9 mouse cellular contexts compared by ENCODE assay signal in the genomic region with DNA sequence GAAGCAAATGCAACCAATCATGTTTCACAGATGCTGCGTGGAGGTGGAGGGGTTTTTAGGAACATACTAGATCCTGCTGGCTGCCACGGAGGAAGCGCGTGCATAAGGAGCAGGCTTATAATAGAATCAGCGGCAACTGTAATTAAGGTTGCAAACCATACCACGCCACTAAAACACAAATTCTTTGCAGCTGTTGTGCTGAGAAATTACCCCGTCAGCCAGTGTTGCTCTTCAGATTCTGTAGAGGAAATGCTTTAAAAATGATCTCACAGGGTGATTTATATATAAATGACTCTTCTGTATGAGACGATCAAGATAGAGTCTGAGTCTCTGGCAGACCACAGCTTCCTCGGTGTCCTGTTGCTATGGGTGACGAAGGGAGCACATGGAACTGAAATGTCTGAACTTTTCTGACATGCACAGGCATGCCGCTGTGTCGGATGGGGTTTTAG. TPM values are rescaled to one million over a fixed set of nuclear protein-coding genes. Genes with fewer than 3 reads are reported as not detected.
A peak's percentile ranks its signal among the peaks of the same experiment; 100 is the strongest.
DNase-seq lines count a peak whose midpoint lies in the region; ATAC-seq and TF ChIP-seq lines count a peak whose summit lies in the region.
"Had no signal": no experiment of that assay in that cellular context is flagged by ENCODE, and none has a peak within 500 bp of the region (broad histone marks: within the 10 kb centered on the region; RNA-seq: fewer than 3 reads in every experiment).

No protein-coding gene starts in this region.

- no peaks in the 10 kb centered on the region for H3K27me3 ChIP-seq in forebrain, embryonic 13.5 days
- no peaks in the 10 kb centered on the region for H3K27me3 ChIP-seq in forebrain, embryonic 10.5 days (ENCODE audit: poor library complexity, severe bottlenecking)
- no peaks in the 10 kb centered on the region for H3K27me3 ChIP-seq in midbrain, postnatal 0 days (ENCODE audit: insufficient read depth, low read length)
- no peaks in the 10 kb centered on the region for H3K27me3 ChIP-seq in midbrain, embryonic 15.5 days (replicated peaks)

- 62% methylated on average over 12 of the region's 12 CpGs for WGBS in forebrain, embryonic 13.5 days
- WGBS in forebrain, embryonic 10.5 days, result 89% methylated on average over 12 of the region's 12 CpGs
- WGBS in midbrain, postnatal 0 days, result 53% methylated on average over 12 of the region's 12 CpGs
- 64% methylated on average over 12 of the region's 12 CpGs for WGBS in midbrain, embryonic 15.5 days

- H3K4me1 ChIP-seq in forebrain, embryonic 13.5 days, result peaks cover 15% of the 10 kb centered on the region
- H3K4me1 ChIP-seq in forebrain, embryonic 10.5 days, result no peaks in the 10 kb centered on the region
- no peaks in the 10 kb centered on the region for H3K4me1 ChIP-seq in midbrain, postnatal 0 days (ENCODE audit: insufficient read depth, low read length)
- H3K4me1 ChIP-seq in midbrain, embryonic 15.5 days, result 0 out of 2 replicates have a peak, but pooled peaks cover 10% of the 10 kb centered on the region

- no peak for ATAC-seq in forebrain, embryonic 13.5 days
- no peak for ATAC-seq in midbrain, postnatal 0 days (ENCODE audit: low FRiP score)
- no peak for ATAC-seq in midbrain, embryonic 15.5 days (replicated peaks)

- H3K4me2 ChIP-seq in forebrain, embryonic 13.5 days, result no peak overlapping the region
- no peak overlapping the region for H3K4me2 ChIP-seq in midbrain, postnatal 0 days (ENCODE audit: low read depth, low read length, poor library complexity, severe bottlenecking)
- H3K4me2 ChIP-seq in midbrain, embryonic 15.5 days, result no peak overlapping the region

- no peaks in the 10 kb centered on the region for H3K9me3 ChIP-seq in forebrain, embryonic 13.5 days (replicated peaks)
- no peaks in the 10 kb centered on the region for H3K9me3 ChIP-seq in forebrain, embryonic 10.5 days
- no peaks in the 10 kb centered on the region for H3K9me3 ChIP-seq in midbrain, postnatal 0 days (ENCODE audit: low read length)
- no peaks in the 10 kb centered on the region for H3K9me3 ChIP-seq in midbrain, embryonic 15.5 days

- no peak for DNase-seq in forebrain, embryonic 10.5 days (ENCODE audit: extremely low spot score, low spot score)
- DNase-seq in midbrain, postnatal 0 days (ENCODE audit: low spot score), result peak; percentile 36
- peak; percentile 38 to 67 for DNase-seq in layer of hippocampus, adult 2 months (ENCODE audit: low spot score in 2 of 2)
- DNase-seq in right cerebral cortex, postnatal 36 days (ENCODE audit: low spot score in 2 of 2), result peak; percentile 73 to 83
- no peak for DNase-seq in liver
- no peak for DNase-seq in spleen, adult 18-20 months
- DNase-seq: cerebellum, adult 2 months had no signal

- no peak overlapping the region for H3K9ac ChIP-seq in forebrain, embryonic 13.5 days
- no peak overlapping the region for H3K9ac ChIP-seq in midbrain, postnatal 0 days (replicated peaks; ENCODE audit: low read length, poor library complexity, severe bottlenecking)
- no peak overlapping the region for H3K9ac ChIP-seq in midbrain, embryonic 15.5 days

- H3K36me3 ChIP-seq in forebrain, embryonic 13.5 days (ENCODE audit: poor library complexity, severe bottlenecking), result peaks cover 32% of the 10 kb centered on the region
- H3K36me3 ChIP-seq in forebrain, embryonic 10.5 days (replicated peaks), result peaks cover 81% of the 10 kb centered on the region
- H3K36me3 ChIP-seq in midbrain, postnatal 0 days (ENCODE audit: insufficient read depth, low read length), result no peaks in the 10 kb centered on the region; the same call in 1 of the 2 replicates
- H3K36me3 ChIP-seq in midbrain, embryonic 15.5 days (replicated peaks), result no peaks in the 10 kb centered on the region

- peak overlapping the region; percentile 7; the same call in 1 of the 2 replicates for H3K27ac ChIP-seq in forebrain, embryonic 13.5 days
- H3K27ac ChIP-seq in forebrain, embryonic 10.5 days, result no peak overlapping the region
- H3K27ac ChIP-seq in midbrain, postnatal 0 days (ENCODE audit: low read depth, low read length), result no peak overlapping the region; the same call in 1 of the 2 replicates
- no peak overlapping the region for H3K27ac ChIP-seq in midbrain, embryonic 15.5 days
- peak overlapping the region; percentile 59 for H3K27ac ChIP-seq in layer of hippocampus, adult 2 months

- no peak for TF ChIP-seq CTCF in midbrain, postnatal 0 days (IDR thresholded peaks at IDR 0.05)
- TF ChIP-seq CTCF in layer of hippocampus, adult 2 months (conservative IDR thresholded peaks at IDR 0.05), result no peak

- no peak overlapping the region for H3K4me3 ChIP-seq in forebrain, embryonic 13.5 days
- no peak overlapping the region for H3K4me3 ChIP-seq in forebrain, embryonic 10.5 days
- no peak overlapping the region for H3K4me3 ChIP-seq in midbrain, postnatal 0 days (ENCODE audit: low read depth, low read length)
- H3K4me3 ChIP-seq in midbrain, embryonic 15.5 days, result no peak overlapping the region
- no peak overlapping the region for H3K4me3 ChIP-seq in layer of hippocampus, adult 2 months

RNA-seq across cellular contexts. Expression of a gene that starts 40.1 kb away (rescaled TPM):
- polyA plus RNA-seq in forebrain, embryonic 13.5 days (2015; fragmentation: Nextera tagmentation; extraction: Ambion mirVana), result 64.7 and 71.2 TPM in 2 replicates
- 57.6 and 59.8 TPM in 2 replicates for polyA plus RNA-seq in forebrain, embryonic 10.5 days (2016; fragmentation: Nextera tagmentation; extraction: Ambion mirVana)
- 54.8 and 60.8 TPM in 2 replicates for total RNA-seq in midbrain, postnatal 0 days (2014; rRNA removed)
- polyA plus RNA-seq in midbrain, postnatal 0 days (2015; fragmentation: Nextera tagmentation; extraction: Ambion mirVana), result 29.9 and 30.5 TPM in 2 replicates
- polyA plus RNA-seq in midbrain, embryonic 15.5 days (2015; fragmentation: Nextera tagmentation; extraction: Ambion mirVana), result 52.7 and 60.1 TPM in 2 replicates
- 10 to 100 TPM; 43.2 to 52.5 TPM for total RNA-seq in layer of hippocampus, adult 2 months (2021)

RNA-seq across cellular contexts. Expression of a gene that starts 52.0 kb away (rescaled TPM):
- polyA plus RNA-seq in forebrain, embryonic 13.5 days (2015; fragmentation: Nextera tagmentation; extraction: Ambion mirVana), result 0.57 and 0.72 TPM in 2 replicates
- polyA plus RNA-seq in forebrain, embryonic 10.5 days (2016; fragmentation: Nextera tagmentation; extraction: Ambion mirVana), result 0.12 and 0.79 TPM in 2 replicates
- total RNA-seq in midbrain, postnatal 0 days (2014; rRNA removed), result 0.11 and 0.71 TPM in 2 replicates
- polyA plus RNA-seq in midbrain, postnatal 0 days (2015; fragmentation: Nextera tagmentation; extraction: Ambion mirVana), result 0.23 TPM in 1 of 2 replicates, not detected in the other
- 0.49 and 0.67 TPM in 2 replicates for polyA plus RNA-seq in midbrain, embryonic 15.5 days (2015; fragmentation: Nextera tagmentation; extraction: Ambion mirVana)
- 1 to 10 TPM; 1.5 to 1.8 TPM for total RNA-seq in layer of hippocampus, adult 2 months (2021)

Comparison
In these comparisons a context has a peak if more than half of its experiments do, and no peak if none do; other contexts are left out.
1. H3K27ac ChIP-seq: peak in forebrain, embryonic 13.5 days (single experiment) and layer of hippocampus, adult 2 months (single experiment); none in forebrain, embryonic 10.5 days (single experiment), midbrain, postnatal 0 days (single experiment) and midbrain, embryonic 15.5 days (single experiment).
2. DNase-seq: peak in midbrain, postnatal 0 days (single experiment), layer of hippocampus, adult 2 months (2 of 2) and right cerebral cortex, postnatal 36 days (2 of 2); none in forebrain, embryonic 10.5 days (single experiment), liver (single experiment) and spleen, adult 18-20 months (0 of 2).